Mouse (Mus musculus): Measurements from ENCODE around the gene Gm3594.
"Not testable (repeated sequence)": the region's sequence is repeated elsewhere in the genome, so short reads cannot be mapped to it uniquely, and the experiment has no call there.

DNA sequence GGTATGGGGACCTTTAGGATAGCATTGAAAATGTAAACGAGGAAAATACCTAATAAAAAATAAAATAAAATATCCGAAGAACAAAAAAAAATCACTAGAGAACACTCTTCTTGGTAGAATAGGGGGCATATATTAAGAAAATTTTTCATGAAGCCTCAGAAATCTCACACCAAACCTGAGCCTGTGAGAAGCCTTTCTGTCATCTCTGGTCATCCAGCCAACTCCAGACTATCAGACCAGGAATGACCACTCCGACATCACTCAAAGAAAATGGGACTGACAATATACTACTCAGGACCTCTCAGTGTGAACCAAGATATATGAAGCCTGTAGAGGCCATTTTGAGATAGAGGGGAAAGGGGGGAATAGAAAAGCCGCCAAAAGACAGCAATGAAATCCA is 3.6 kb downstream of the Gm3594 start:
- not testable (repeated sequence) for TF ChIP-seq CTCF (IDR thresholded peaks at IDR 0.05; ENCODE audit: control insufficient read depth, insufficient read depth, insufficient replicate concordance, low read depth, low read length); POLR2A (IDR thresholded peaks at IDR 0.05; ENCODE audit: control insufficient read depth, low read depth, low read length)

Measured in testis, adult 2 months (tissue).